9 mouse cellular contexts compared by ENCODE assay signal in genomic region chr7:3595146-3595545, GRCm38 (mm10). TPM values are rescaled to one million over a fixed set of nuclear protein-coding genes. Genes with fewer than 3 reads are reported as not detected.
DNase-seq lines count a peak whose midpoint lies in the region; ATAC-seq and TF ChIP-seq lines count a peak whose summit lies in the region.
"Had no signal": no experiment of that assay in that cellular context is flagged by ENCODE, and none has a peak within 500 bp of the region (broad histone marks: within the 10 kb centered on the region; RNA-seq: fewer than 3 reads in every experiment).

No protein-coding gene starts in this region.

- DNase-seq in adrenal gland, postnatal 14 days = peak; percentile 55
- DNase-seq in adrenal gland, adult 18-20 months (ENCODE audit: low spot score in 2 of 2) = no peak
- DNase-seq in liver, embryonic 11.5 days (ENCODE audit: low spot score) = peak; percentile 38
- DNase-seq in spleen, postnatal 36 days (ENCODE audit: low spot score in 2 of 2) = peak; percentile 48 to 49
- no peak for DNase-seq in layer of hippocampus, adult 11-12 months (ENCODE audit: low spot score)
- DNase-seq in gastrocnemius, adult 2 months = no peak

- ATAC-seq in hematopoietic stem cell, adult 5-6 weeks (replicated peaks in 1 of 2; ENCODE audit: insufficient read depth in 1 of 2, low FRiP score in 2 of 2, low TSS enrichment in 1 of 2, low read depth in 1 of 2, poor library complexity in 2 of 2, severe bottlenecking in 2 of 2) = peak; percentile 81 to 86
- ATAC-seq in liver, embryonic 11.5 days (replicated peaks; ENCODE audit: low FRiP score) = peak; percentile 82

- 7% methylated on average over 9 of the region's 9 CpGs for WGBS in liver, embryonic 11.5 days

- peaks cover 15% of the 10 kb centered on the region for H3K4me1 ChIP-seq in E14TG2a.4 (replicated peaks; ENCODE audit: low read depth, low read length)
- H3K4me1 ChIP-seq in liver, embryonic 11.5 days (replicated peaks; ENCODE audit: control insufficient read depth, insufficient read depth, low read length) = no peaks in the 10 kb centered on the region

- no peaks in the 10 kb centered on the region for H3K27me3 ChIP-seq in E14TG2a.4 (ENCODE audit: insufficient read depth, low read length)
- no peaks in the 10 kb centered on the region for H3K27me3 ChIP-seq in liver, embryonic 11.5 days (replicated peaks; ENCODE audit: control insufficient read depth, insufficient read depth, low read length)

- peak overlapping the region; percentile 52 for H3K4me2 ChIP-seq in liver, embryonic 11.5 days

- peak overlapping the region; percentile 40; the same call in 1 of the 2 replicates for H3K9ac ChIP-seq in liver, embryonic 11.5 days (ENCODE audit: low read depth, low read length)

- no peaks in the 10 kb centered on the region for H3K36me3 ChIP-seq in E14TG2a.4 (ENCODE audit: insufficient read depth, low read length)
- no peaks in the 10 kb centered on the region for H3K36me3 ChIP-seq in liver, embryonic 11.5 days (ENCODE audit: control insufficient read depth, insufficient read depth, low read length)

- no peak for TF ChIP-seq CTCF in E14TG2a.4 (conservative IDR thresholded peaks at IDR 0.05; ENCODE audit: low read length)
- TF ChIP-seq CTCF in gastrocnemius, adult 2 months (IDR thresholded peaks at IDR 0.05) = no peak

- H3K9me3 ChIP-seq in E14TG2a.4 (ENCODE audit: low read length) = no peaks in the 10 kb centered on the region
- no peaks in the 10 kb centered on the region for H3K9me3 ChIP-seq in liver, embryonic 11.5 days (ENCODE audit: control insufficient read depth, low read length)

- H3K27ac ChIP-seq in liver, embryonic 11.5 days (ENCODE audit: low read depth, low read length) = no peak overlapping the region
- no peak overlapping the region for H3K27ac ChIP-seq in gastrocnemius, adult 2 months
- H3K27ac ChIP-seq: macrophage had no signal

- intact Hi-C loops in gastrocnemius, adult 2 months (cut with DNase I) = no loop called here

- peak overlapping the region; percentile 76 for H3K4me3 ChIP-seq in E14TG2a.4 (replicated peaks; ENCODE audit: low read length)
- H3K4me3 ChIP-seq in liver, embryonic 11.5 days (ENCODE audit: low read depth, low read length) = peak overlapping the region; percentile 28
- H3K4me3 ChIP-seq in gastrocnemius, adult 2 months = no peak overlapping the region

RNA-seq across cellular contexts. Expression of gene Oscar, which starts 20.8 kb away (rescaled TPM):
- not detected in 2 replicates for total RNA-seq in adrenal gland, postnatal 14 days (2021)
- under 1 TPM; 0.22 to 0.30 TPM for total RNA-seq in adrenal gland, adult 18-20 months (2021)
- 0.20 TPM in 1 of 2 replicates, not detected in the other for total RNA-seq in hematopoietic stem cell, adult 5-6 weeks (2017)
- polyA plus RNA-seq in liver, embryonic 11.5 days (2014; fragmentation: Nextera tagmentation; extraction: Ambion mirVana) = 0.17 TPM in 1 of 2 replicates, not detected in the other
- not detected for total RNA-seq in gastrocnemius, adult 2 months (2021)
- polyA plus RNA-seq: macrophage had no signal

RNA-seq across cellular contexts. Expression of gene Ndufa3, which starts 22.0 kb away (rescaled TPM):
- 975 and 1,034 TPM in 2 replicates for total RNA-seq in adrenal gland, postnatal 14 days (2021)
- 100 to 1,000 TPM; 743 to 913 TPM for total RNA-seq in adrenal gland, adult 18-20 months (2021)
- 150 and 232 TPM in 2 replicates for total RNA-seq in hematopoietic stem cell, adult 5-6 weeks (2017)
- polyA plus RNA-seq in liver, embryonic 11.5 days (2014; fragmentation: Nextera tagmentation; extraction: Ambion mirVana) = 375 and 405 TPM in 2 replicates
- 1,000 to 10,000 TPM in 1 of 2 experiments, 100 to 1,000 TPM in 1; 931 to 1,252 TPM for total RNA-seq in gastrocnemius, adult 2 months (2021)

RNA-seq across cellular contexts. Expression of gene Tfpt, which starts 34.6 kb away (rescaled TPM):
- total RNA-seq in adrenal gland, postnatal 14 days (2021) = 21.6 and 25.6 TPM in 2 replicates
- total RNA-seq in adrenal gland, adult 18-20 months (2021) = 10 to 100 TPM; 19.0 to 27.7 TPM
- total RNA-seq in hematopoietic stem cell, adult 5-6 weeks (2017) = 22.8 and 25.9 TPM in 2 replicates
- 21.5 and 24.1 TPM in 2 replicates for polyA plus RNA-seq in liver, embryonic 11.5 days (2014; fragmentation: Nextera tagmentation; extraction: Ambion mirVana)
- total RNA-seq in gastrocnemius, adult 2 months (2021) = 10 to 100 TPM; 14.0 to 16.2 TPM

RNA-seq across cellular contexts. Expression of gene Prpf31, which starts 34.6 kb away (rescaled TPM):
- 37.9 and 41.9 TPM in 2 replicates for total RNA-seq in adrenal gland, postnatal 14 days (2021)
- total RNA-seq in adrenal gland, adult 18-20 months (2021) = 10 to 100 TPM; 34.4 to 37.6 TPM
- total RNA-seq in hematopoietic stem cell, adult 5-6 weeks (2017) = 78.5 and 106 TPM in 2 replicates
- polyA plus RNA-seq in liver, embryonic 11.5 days (2014; fragmentation: Nextera tagmentation; extraction: Ambion mirVana) = 136 and 137 TPM in 2 replicates
- total RNA-seq in gastrocnemius, adult 2 months (2021) = 10 to 100 TPM; 20.8 to 22.1 TPM

RNA-seq across cellular contexts. Expression of gene Cnot3, which starts 49.9 kb away (rescaled TPM):
- 63.5 and 63.7 TPM in 2 replicates for total RNA-seq in adrenal gland, postnatal 14 days (2021)
- 10 to 100 TPM; 52.8 to 53.6 TPM for total RNA-seq in adrenal gland, adult 18-20 months (2021)
- 20.8 and 22.3 TPM in 2 replicates for total RNA-seq in hematopoietic stem cell, adult 5-6 weeks (2017)
- 69.6 and 76.5 TPM in 2 replicates for polyA plus RNA-seq in liver, embryonic 11.5 days (2014; fragmentation: Nextera tagmentation; extraction: Ambion mirVana)
- total RNA-seq in gastrocnemius, adult 2 months (2021) = 10 to 100 TPM; 16.0 to 20.2 TPM

Comparison
In these comparisons a context has a peak if more than half of its experiments do, and no peak if none do; other contexts are left out.
1. DNase-seq: peak in adrenal gland, postnatal 14 days (single experiment), liver, embryonic 11.5 days (single experiment) and spleen, postnatal 36 days (2 of 2); none in adrenal gland, adult 18-20 months (0 of 2), layer of hippocampus, adult 11-12 months (single experiment) and gastrocnemius, adult 2 months (single experiment).